Mouse (Mus musculus) CH12.LX (cell line): ENCODE results near the gene Ing4. TPM values are rescaled to one million over a fixed set of nuclear protein-coding genes. Genes with fewer than 3 reads are reported as not detected.

ENCODE experiments used
- DNase-seq: peaks from one replicate; pipeline ENCODE4 v3.0.0-alpha.2; 2013; ENCODE audit errors: extremely low read depth
- H3K27ac ChIP-seq: 2 replicates; pipeline ENCODE4 v1.5.1; 2012; ENCODE audit warnings: low read depth, mild to moderate bottlenecking, control low read depth, moderate library complexity; ENCODE audit not compliant: insufficient read depth
- H3K27me3 ChIP-seq: replicated peaks from 2 replicates; pipeline ENCODE3; 2012; ENCODE audit warnings: inconsistent platforms
- H3K36me3 ChIP-seq, 2 experiments: replicated peaks in 1 of 2; 2 replicates each; pipeline versions ENCODE3 to v1.6.1; 2012; ENCODE audit warnings: inconsistent platforms in 1 of 2, low read length in 1 of 2, mild to moderate bottlenecking in 1 of 2, mixed read lengths in 1 of 2, moderate library complexity in 1 of 2; ENCODE audit not compliant: control insufficient read depth in 1 of 2, insufficient read depth in 1 of 2
- H3K4me1 ChIP-seq, 2 experiments: 2 replicates each; pipeline ENCODE4 v1.6.1; 2012; ENCODE audit warnings: inconsistent platforms in 1 of 2, moderate library complexity in 1 of 2; ENCODE audit not compliant: insufficient read depth in 2 of 2, control insufficient read depth in 1 of 2
- H3K4me2 ChIP-seq: 2 replicates; pipeline ENCODE4 v1.6.1; 2012; ENCODE audit warnings: low read depth, mild to moderate bottlenecking, control low read depth; ENCODE audit not compliant: poor library complexity, insufficient read depth, severe bottlenecking
- H3K4me3 ChIP-seq, 3 experiments: fragments of 150-350 bp in 1 of 3; sonication (generic) in 1 of 3; replicated peaks in 1 of 3; 2 replicates each; pipeline versions ENCODE3 to v1.5.1; 2011 to 2012; ENCODE audit warnings: low read depth in 2 of 3, low read length in 2 of 3, mild to moderate bottlenecking in 2 of 3, moderate library complexity in 2 of 3, control low read depth in 1 of 3, improper control_type of control experiment in 1 of 3, inconsistent platforms in 1 of 3, mixed read lengths in 1 of 3; ENCODE audit not compliant: poor library complexity in 1 of 3
- H3K79me2 ChIP-seq: replicated peaks from 2 replicates; pipeline ENCODE4 v1.6.1; 2012; ENCODE audit warnings: mild to moderate bottlenecking, moderate library complexity; ENCODE audit not compliant: control insufficient read depth, poor library complexity, insufficient read depth, severe bottlenecking; ENCODE audit errors: extremely low read depth
- H3K9ac ChIP-seq: 2 replicates; pipeline ENCODE4 v1.6.1; 2012; ENCODE audit warnings: low read depth, mild to moderate bottlenecking, control low read depth, moderate library complexity; ENCODE audit not compliant: insufficient read depth
- H3K9me3 ChIP-seq: replicated peaks from 2 replicates; pipeline ENCODE3; 2012; ENCODE audit warnings: low read length, inconsistent platforms, mixed read lengths
- CHD1 ChIP-seq: IDR thresholded peaks from 2 replicates; pipeline ENCODE4 v1.6.1; 2012; ENCODE audit warnings: low read depth, low read length, improper control_type of control experiment, inconsistent platforms
- CTCF ChIP-seq, 2 experiments: IDR thresholded peaks in 1 of 2; conservative IDR thresholded peaks in 1 of 2; 2 replicates each; pipeline ENCODE4 v1.5.1; 2011 to 2012; ENCODE audit warnings: low read depth in 2 of 2, low read length in 2 of 2, improper control_type of control experiment in 1 of 2, inconsistent platforms in 1 of 2, mild to moderate bottlenecking in 1 of 2, moderate library complexity in 1 of 2
- IRF4 ChIP-seq: IDR thresholded peaks from 2 replicates; pipeline ENCODE4 v1.6.1; 2014; ENCODE audit warnings: low read depth, mild to moderate bottlenecking, inconsistent platforms, low read length, improper control_type of control experiment
- JUN ChIP-seq: IDR thresholded peaks from 2 replicates; pipeline ENCODE4 v1.6.1; 2011; ENCODE audit warnings: low read depth, mild to moderate bottlenecking, low read length, improper control_type of control experiment, moderate library complexity; ENCODE audit not compliant: insufficient read depth
- JUND ChIP-seq: conservative IDR thresholded peaks from 2 replicates; pipeline ENCODE4 v1.6.1; 2011; ENCODE audit warnings: low read depth, low read length, improper control_type of control experiment
- KAT2A ChIP-seq: IDR thresholded peaks from 2 replicates; pipeline ENCODE4 v1.6.1; 2012; ENCODE audit warnings: low read length, improper control_type of control experiment, inconsistent platforms; ENCODE audit not compliant: insufficient replicate concordance
- MYC ChIP-seq: IDR thresholded peaks from 2 replicates; pipeline ENCODE4 v1.6.1; 2011; ENCODE audit warnings: low read depth, mild to moderate bottlenecking, improper control_type of control experiment, low read length
- NELFE ChIP-seq: IDR thresholded peaks from 2 replicates; pipeline ENCODE4 v1.6.1; 2011; ENCODE audit warnings: low read depth, low read length, improper control_type of control experiment
- PAX5 ChIP-seq: IDR thresholded peaks from 2 replicates; pipeline ENCODE4 v1.6.1; 2012; ENCODE audit warnings: low read length, inconsistent platforms, mixed read lengths
- POLR2A ChIP-seq: IDR thresholded peaks from 2 replicates; pipeline ENCODE4 v1.6.1; 2011; ENCODE audit warnings: low read depth, mild to moderate bottlenecking, improper control_type of control experiment, low read length
- POLR2AphosphoS2 ChIP-seq: IDR thresholded peaks from 2 replicates; pipeline ENCODE4 v1.6.1; 2011; ENCODE audit warnings: low read depth, low read length, improper control_type of control experiment
- RAD21 ChIP-seq: IDR thresholded peaks from 2 replicates; pipeline ENCODE4 v1.6.1; 2011; ENCODE audit warnings: low read depth, mild to moderate bottlenecking, low read length, improper control_type of control experiment, moderate library complexity
- SMC3 ChIP-seq: IDR thresholded peaks from 2 replicates; pipeline ENCODE4 v1.6.1; 2011; ENCODE audit warnings: low read depth, low read length, improper control_type of control experiment
- UBTF ChIP-seq: IDR thresholded peaks from 2 replicates; pipeline ENCODE4 v1.6.1; 2012; ENCODE audit warnings: low read depth, mild to moderate bottlenecking, inconsistent platforms, low read length, improper control_type of control experiment, moderate library complexity
- USF1 ChIP-seq: IDR thresholded peaks from 2 replicates; pipeline ENCODE4 v1.6.1; 2014; ENCODE audit warnings: low read depth, mild to moderate bottlenecking, inconsistent platforms, low read length, improper control_type of control experiment
- USF2 ChIP-seq: conservative IDR thresholded peaks from 2 replicates; pipeline ENCODE4 v1.6.1; 2011; ENCODE audit warnings: low read depth, low read length, improper control_type of control experiment
- ZC3H11A ChIP-seq: IDR thresholded peaks from 2 replicates; pipeline ENCODE4 v1.6.1; 2012; ENCODE audit warnings: low read depth, mild to moderate bottlenecking, inconsistent platforms, low read length, improper control_type of control experiment
- ZKSCAN1 ChIP-seq: IDR thresholded peaks from 2 replicates; pipeline ENCODE4 v1.6.1; 2012; ENCODE audit warnings: low read depth, inconsistent platforms, low read length, improper control_type of control experiment, borderline replicate concordance
- ZNF384 ChIP-seq: IDR thresholded peaks from 2 replicates; pipeline ENCODE4 v1.6.1; 2012; ENCODE audit warnings: low read depth, low read length, improper control_type of control experiment, inconsistent platforms
- dilution Hi-C: fragments of 300-500 bp; cut with MboI; formaldehyde crosslinking; loops from 2 replicates; pipeline ENCODE4 v1.14.3; 2020; ENCODE audit warnings: low sequenced_read_pairs; ENCODE audit not compliant: extremely low pct_unique_long_range_greater_than_20kb, extremely low pct_ligation_motif_present
- in situ Hi-C: fragments of 300-500 bp; cut with MboI; formaldehyde crosslinking; loops from 3 replicates; pipeline ENCODE4 v1.14.3; 2019; ENCODE audit warnings: low sequenced_read_pairs, low pct_ligation_motif_present, low pct_unique_long_range_greater_than_20kb, mixed read lengths
- polyA plus RNA-seq: library from polyadenylated mRNA; unstranded; fragments of >175 nt; gene quantifications from 2 replicates; pipeline ENCODE4 v1.2.1, GENCODE M21; 2012; ENCODE audit warnings: low read depth; ENCODE audit not compliant: insufficient read length
- total RNA-seq, 2 experiments: library from RNA; depleted of rRNA; stranded (reverse); fragments of 300-350 nt in 1 of 2; fragments of >200 nt in 1 of 2; gene quantifications; 2 replicates each; pipeline ENCODE4 v1.2.3; 2012 to 2014

Gene Ing4
- total and polyA plus RNA-seq, 3 experiments, result 21.3 to 31.3 (median 27.3) TPM

DNA sequence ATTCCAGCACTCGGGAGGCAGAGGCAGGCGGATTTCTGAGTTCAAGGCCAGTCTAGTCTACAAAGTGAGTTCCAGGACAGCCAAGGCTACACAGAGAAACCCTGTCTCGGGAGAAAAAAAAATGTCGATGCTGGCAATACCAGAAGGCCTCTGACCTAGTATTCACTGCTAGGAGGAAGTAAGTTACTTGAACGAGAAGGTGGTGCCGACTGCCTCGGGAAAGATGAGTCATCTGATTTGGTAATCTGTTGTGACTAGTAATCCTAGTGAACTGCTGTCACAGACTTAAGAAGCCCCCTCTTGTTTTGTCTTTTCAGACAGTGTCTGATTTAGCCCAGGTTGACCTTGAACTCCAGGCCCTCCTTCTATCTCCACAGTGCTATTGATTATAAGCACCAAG lies 1.5 kb downstream of the Ing4 start:
- Histone ChIP-seq H3K9ac (peak overlapping the region; percentile 77; the same call in 1 of the 2 replicates), H3K79me2 (peaks cover 23% of the 10 kb centered on the region), H3K36me3 (peaks cover 32 to 54% of the 10 kb centered on the region in 2 experiments), H3K27me3 (no peaks in the 10 kb centered on the region), H3K27ac (peak overlapping the region; percentile 26; the same call in 1 of the 2 replicates), H3K9me3 (no peaks in the 10 kb centered on the region), H3K4me2 (peak overlapping the region; percentile 80), H3K4me3 (peak overlapping the region; percentile 11 to 80 (median 31)), H3K4me1 (peaks cover 7 to 25% of the 10 kb centered on the region in 2 experiments; a peak in 3 of 4 replicates)
- TF ChIP-seq JUND, result peak; percentile 76
- peak; percentile 51; the same call in 1 of the 2 replicates for TF ChIP-seq JUN
- TF ChIP-seq KAT2A, result no peak
- in situ Hi-C loops, result loop anchor here (10.0 to 25.0 kb wide), 2 partner anchors 54 to 179 kb away; partner anchors contain the start of genes Chd4, Gpr162 and P3h3
- dilution Hi-C loops, result no loop called here
- peak; percentile 70 for DNase-seq

DNA sequence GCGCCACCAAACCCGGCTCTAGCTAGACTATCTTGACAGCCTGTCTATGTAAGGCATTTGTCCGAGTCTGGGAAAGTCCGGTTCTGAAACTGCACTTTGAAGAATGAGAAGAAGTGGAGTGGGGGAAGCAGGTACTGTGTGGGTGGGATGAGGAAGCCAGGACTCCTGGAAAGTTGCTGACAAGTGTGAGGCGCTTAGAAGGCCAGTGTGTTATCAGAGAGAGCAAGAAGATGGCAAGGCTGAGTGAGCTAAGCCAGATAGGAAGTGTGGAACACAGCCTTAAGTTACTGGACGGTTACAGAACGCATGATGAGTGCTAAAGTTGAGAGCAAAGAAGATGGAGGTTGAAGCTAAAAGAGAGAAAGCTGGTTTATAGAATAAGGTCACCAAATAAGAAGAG lies 2.5 kb downstream of the Ing4 start:
- no peak overlapping the region for H3K4me2 ChIP-seq
- TF ChIP-seq UBTF, result no peak
- TF ChIP-seq JUND, result no peak
- TF ChIP-seq RAD21, result no peak
- TF ChIP-seq NELFE, result no peak
- TF ChIP-seq USF1, result no peak
- TF ChIP-seq POLR2AphosphoS2, result no peak
- TF ChIP-seq IRF4, result no peak
- TF ChIP-seq KAT2A, result no peak
- TF ChIP-seq ZKSCAN1, result no peak

DNA sequence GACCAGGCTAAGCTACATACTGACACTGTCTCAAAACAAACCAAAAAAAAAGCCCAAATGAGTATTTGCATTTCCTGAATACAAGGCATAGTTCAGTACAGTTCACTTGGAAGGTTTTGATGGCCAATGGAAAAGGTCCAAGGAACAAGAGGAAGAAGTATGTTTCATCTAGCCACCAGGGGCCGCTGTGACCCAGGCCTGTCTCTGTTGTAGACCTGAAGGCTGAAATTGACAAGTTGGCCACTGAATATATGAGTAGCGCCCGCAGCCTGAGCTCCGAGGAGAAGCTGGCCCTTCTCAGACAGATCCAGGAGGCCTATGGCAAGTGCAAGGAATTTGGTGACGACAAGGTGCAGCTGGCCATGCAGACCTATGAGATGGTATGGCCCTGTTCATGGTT lies 7.1 kb downstream of the Ing4 start:
- Histone ChIP-seq H3K9ac (no peak overlapping the region), H3K4me3 (no peak overlapping the region), H3K27ac (no peak overlapping the region), H3K27me3 (no peaks in the 10 kb centered on the region), H3K9me3 (no peaks in the 10 kb centered on the region), H3K4me2 (no peak overlapping the region), H3K79me2 (peaks cover 8% of the 10 kb centered on the region), H3K36me3 (peaks cover 68 to 88% of the 10 kb centered on the region in 2 experiments), H3K4me1 (peaks cover 4 to 7% of the 10 kb centered on the region in 2 experiments; a peak in 2 of 4 replicates)
- in situ Hi-C loops, result loop anchor here (10.0 to 25.0 kb wide), 2 partner anchors 48 to 184 kb away; partner anchors contain the start of genes Chd4, Gpr162 and P3h3
- TF ChIP-seq PAX5 (no peak), CHD1 (no peak), ZKSCAN1 (no peak), MYC (no peak), ZNF384 (no peak), UBTF (no peak), RAD21 (peak; percentile 79), POLR2A (no peak), USF2 (no peak), SMC3 (peak; percentile 92), ZC3H11A (no peak), KAT2A (no peak), CTCF (conservative IDR thresholded peaks at IDR 0.05 in 1 of 2, IDR thresholded peaks at IDR 0.05 in 1 of 2; ENCODE audit: low read depth in 2 of 2, low read length in 2 of 2) (peak; percentile 83 to 94)
- peak; percentile 81 for DNase-seq
- dilution Hi-C loops, result no loop called here

More for the DNA sequence above, 2.5 kb downstream of the Ing4 start:
- Histone ChIP-seq H3K27me3 (no peaks in the 10 kb centered on the region), H3K4me3 (no peak overlapping the region), H3K9ac (no peak overlapping the region), H3K79me2 (peaks cover 23% of the 10 kb centered on the region), H3K4me1 (peaks cover 7 to 25% of the 10 kb centered on the region in 2 experiments; a peak in 3 of 4 replicates), H3K36me3 (peaks cover 33 to 57% of the 10 kb centered on the region in 2 experiments), H3K9me3 (no peaks in the 10 kb centered on the region), H3K27ac (no peak overlapping the region)
- dilution Hi-C loops (no loop called here), in situ Hi-C loops (loop anchor here (10.0 to 25.0 kb wide), 2 partner anchors 53 to 180 kb away; partner anchors contain the start of genes Chd4, Gpr162 and P3h3)
- no peak for DNase-seq
